Mouse (Mus musculus): ENCODE measurements around the gene Gorasp1. TPM values are rescaled to one million over a fixed set of nuclear protein-coding genes. Genes with fewer than 3 reads are reported as not detected.

Gorasp1 gene
- polyA plus RNA-seq, 1 experiment from 2014 or later = 29.9 TPM

DNA sequence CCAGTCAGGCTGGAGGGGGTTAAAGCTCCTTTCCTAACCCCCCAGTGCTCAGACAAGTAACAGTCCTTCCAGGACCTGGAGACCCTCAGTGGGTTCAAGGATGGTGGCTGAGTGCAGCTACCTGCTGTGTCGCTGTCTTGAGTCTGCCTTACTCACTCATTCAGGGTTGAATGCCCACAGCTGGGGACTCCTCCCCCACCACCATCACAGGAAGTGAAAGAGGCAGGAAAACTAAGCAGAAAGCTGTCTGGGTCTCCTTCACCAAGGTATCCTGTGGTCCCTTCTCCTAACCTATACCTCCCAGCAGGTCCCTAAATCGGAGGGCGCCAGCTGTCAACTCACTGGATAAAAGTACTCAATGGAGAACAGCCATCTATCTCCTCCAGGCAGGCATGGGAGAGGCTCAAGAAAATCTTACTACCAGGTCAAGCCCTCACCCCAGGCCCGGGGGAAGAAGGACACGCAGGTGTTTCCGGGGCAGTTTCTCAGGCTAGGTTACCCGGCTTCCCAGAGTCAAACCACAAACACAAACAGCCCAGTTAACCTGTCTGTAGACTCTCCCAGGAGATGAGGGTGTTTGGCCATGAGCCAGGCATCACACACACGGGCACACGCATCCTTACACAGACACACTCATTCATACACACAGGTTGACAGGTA lies 40.9 kb upstream of the Gorasp1 start:
- WGBS = 56% methylated on average over 9 of the region's 9 CpGs
- H3K27ac ChIP-seq = peak overlapping the region; percentile 42; the same call in 1 of the 2 replicates
- no peak overlapping the region for H3K4me3 ChIP-seq
- H3K36me3 ChIP-seq (replicated peaks) = peaks cover 27% of the 10 kb centered on the region
- peaks cover 69% of the 10 kb centered on the region for H3K4me1 ChIP-seq
- H3K9me3 ChIP-seq = 0 out of 2 replicates have a peak, but pooled peaks cover 3% of the 10 kb centered on the region
- no peak for DNase-seq (ENCODE audit: extremely low spot score, low spot score)
- peaks cover 3% of the 10 kb centered on the region; the same call in 1 of the 2 replicates for H3K27me3 ChIP-seq (ENCODE audit: poor library complexity, severe bottlenecking)

DNA sequence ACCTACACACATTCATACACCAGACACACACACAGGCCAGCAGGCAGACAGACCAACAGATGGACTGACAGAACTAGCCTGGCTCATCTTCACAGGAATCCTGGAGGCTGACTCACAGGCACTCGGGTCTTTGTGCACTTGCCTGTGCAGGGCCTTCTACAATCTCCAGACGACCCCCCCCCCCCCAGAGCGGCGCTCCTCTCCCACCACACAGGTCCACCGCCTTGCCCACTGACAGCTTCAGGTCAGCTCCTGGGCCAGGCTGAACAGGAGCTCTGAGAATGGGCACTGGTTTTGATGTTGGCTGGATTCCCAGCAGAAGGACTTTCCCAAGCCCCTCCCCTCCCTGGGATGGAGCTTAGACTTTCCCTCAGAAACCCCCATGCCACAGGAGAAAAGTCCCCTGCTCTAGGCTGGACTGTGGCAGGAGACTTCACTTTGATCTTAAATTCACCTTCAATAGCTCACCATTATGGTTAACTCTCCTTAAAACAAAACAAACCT lies 40.2 kb upstream of the Gorasp1 start:
- Histone ChIP-seq H3K27ac (peak overlapping the region; percentile 42; the same call in 1 of the 2 replicates), H3K4me3 (no peak overlapping the region), H3K4me1 (peaks cover 62% of the 10 kb centered on the region), H3K9me3 (0 out of 2 replicates have a peak, but pooled peaks cover 3% of the 10 kb centered on the region), H3K27me3 (ENCODE audit: poor library complexity, severe bottlenecking) (peaks cover 3% of the 10 kb centered on the region; the same call in 1 of the 2 replicates), H3K36me3 (replicated peaks) (peaks cover 34% of the 10 kb centered on the region)
- WGBS = 78% methylated on average over 5 of the region's 5 CpGs
- DNase-seq (ENCODE audit: extremely low spot score, low spot score) = no peak

- peaks cover 40% of the 10 kb centered on the region for H3K36me3 ChIP-seq (replicated peaks)
- H3K4me1 ChIP-seq = peaks cover 55% of the 10 kb centered on the region
- no peak for DNase-seq (ENCODE audit: extremely low spot score, low spot score)
- H3K27ac ChIP-seq = peak overlapping the region; percentile 42
- 64% methylated on average over 17 of the region's 17 CpGs for WGBS
- H3K4me3 ChIP-seq = no peak overlapping the region
- no peaks in the 10 kb centered on the region for H3K27me3 ChIP-seq (ENCODE audit: poor library complexity, severe bottlenecking)
- H3K9me3 ChIP-seq = 0 out of 2 replicates have a peak, but pooled peaks cover 3% of the 10 kb centered on the region
These were observed 39.6 kb upstream of the Gorasp1 start for GRCm38 (mm10) chr9:119976704-119977556.

GRCm38 (mm10) chr9:119975286-119975685 lies 37.9 kb upstream of the Gorasp1 start:
- H3K4me1 ChIP-seq = peaks cover 50% of the 10 kb centered on the region
- H3K27me3 ChIP-seq (ENCODE audit: poor library complexity, severe bottlenecking) = no peaks in the 10 kb centered on the region
- no peak overlapping the region for H3K27ac ChIP-seq
- 94% methylated on average over 4 of the region's 4 CpGs for WGBS
- 0 out of 2 replicates have a peak, but pooled peaks cover 3% of the 10 kb centered on the region for H3K9me3 ChIP-seq
- H3K36me3 ChIP-seq (replicated peaks) = peaks cover 51% of the 10 kb centered on the region
- DNase-seq (ENCODE audit: extremely low spot score, low spot score) = no peak
- no peak overlapping the region for H3K4me3 ChIP-seq

DNA sequence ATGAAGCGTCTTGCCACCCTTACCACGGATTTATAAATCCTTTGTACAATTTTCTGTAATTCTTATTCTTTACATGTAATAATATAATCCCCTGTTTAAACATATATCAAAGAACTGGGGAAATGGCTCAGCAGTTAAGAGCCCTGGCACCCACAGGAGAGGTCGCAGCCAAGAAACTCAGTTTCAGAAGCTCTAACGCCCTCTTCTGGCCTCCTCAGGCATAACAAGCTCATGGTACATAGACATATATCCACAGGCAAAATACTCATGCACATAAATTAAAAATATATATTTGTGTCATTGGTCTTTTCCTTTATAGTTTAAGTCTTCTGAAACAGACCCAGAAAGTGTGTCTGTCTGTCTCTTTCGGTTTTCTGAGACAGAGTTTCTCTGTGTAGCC lies 37.2 kb upstream of the Gorasp1 start:
- H3K4me1 ChIP-seq = peaks cover 49% of the 10 kb centered on the region
- no peak overlapping the region for H3K4me3 ChIP-seq
- no peak overlapping the region for H3K27ac ChIP-seq
- H3K27me3 ChIP-seq (ENCODE audit: poor library complexity, severe bottlenecking) = no peaks in the 10 kb centered on the region
- H3K36me3 ChIP-seq (replicated peaks) = peaks cover 51% of the 10 kb centered on the region
- 0 out of 2 replicates have a peak, but pooled peaks cover 3% of the 10 kb centered on the region for H3K9me3 ChIP-seq
- DNase-seq (ENCODE audit: extremely low spot score, low spot score) = no peak
- WGBS = 82% methylated on average over 5 of the region's 5 CpGs

GRCm38 (mm10) chr9:119973869-119974520 lies 36.6 kb upstream of the Gorasp1 start:
- DNase-seq (ENCODE audit: extremely low spot score, low spot score) = no peak
- no peaks in the 10 kb centered on the region for H3K27me3 ChIP-seq (ENCODE audit: poor library complexity, severe bottlenecking)
- WGBS = 90% methylated on average over 27 of the region's 27 CpGs
- H3K36me3 ChIP-seq (replicated peaks) = peaks cover 51% of the 10 kb centered on the region
- no peak overlapping the region for H3K4me3 ChIP-seq
- 0 out of 2 replicates have a peak, but pooled peaks cover 3% of the 10 kb centered on the region for H3K9me3 ChIP-seq
- peaks cover 43% of the 10 kb centered on the region for H3K4me1 ChIP-seq
- H3K27ac ChIP-seq = no peak overlapping the region

DNA sequence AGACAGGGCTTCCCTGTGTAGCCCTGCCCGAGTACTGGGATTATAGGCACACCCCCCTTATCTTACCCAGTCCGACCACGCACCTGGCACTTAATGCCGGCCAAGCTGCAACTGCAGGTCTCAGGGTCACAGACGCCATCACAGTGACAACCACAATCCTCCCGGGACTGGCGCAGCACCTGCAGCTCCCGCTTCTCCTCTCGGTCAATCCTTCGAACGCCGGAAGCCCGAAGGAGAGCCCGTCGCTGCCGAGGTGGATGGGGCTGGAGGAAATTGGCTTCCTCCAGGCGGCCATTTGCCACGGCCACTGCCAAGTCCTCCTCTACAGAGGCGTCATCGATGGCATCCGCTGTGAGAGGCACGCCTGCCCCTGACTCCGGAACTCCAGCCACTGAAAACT lies 35.9 kb upstream of the Gorasp1 start:
- WGBS = 93% methylated on average over 23 of the region's 23 CpGs
- Histone ChIP-seq H3K4me1 (peaks cover 36% of the 10 kb centered on the region), H3K27ac (no peak overlapping the region), H3K36me3 (replicated peaks) (peaks cover 51% of the 10 kb centered on the region), H3K9me3 (0 out of 2 replicates have a peak, but pooled peaks cover 3% of the 10 kb centered on the region), H3K27me3 (ENCODE audit: poor library complexity, severe bottlenecking) (no peaks in the 10 kb centered on the region), H3K4me3 (no peak overlapping the region)
- DNase-seq (ENCODE audit: extremely low spot score, low spot score) = no peak

GRCm38 (mm10) chr9:119972582-119972981 lies 35.2 kb upstream of the Gorasp1 start:
- 94% methylated on average over 12 of the region's 12 CpGs for WGBS
- Histone ChIP-seq H3K36me3 (replicated peaks) (peaks cover 51% of the 10 kb centered on the region), H3K27ac (no peak overlapping the region), H3K9me3 (0 out of 2 replicates have a peak, but pooled peaks cover 3% of the 10 kb centered on the region), H3K4me1 (peaks cover 29% of the 10 kb centered on the region), H3K4me3 (no peak overlapping the region), H3K27me3 (ENCODE audit: poor library complexity, severe bottlenecking) (no peaks in the 10 kb centered on the region)
- no peak for DNase-seq (ENCODE audit: extremely low spot score, low spot score)

DNA sequence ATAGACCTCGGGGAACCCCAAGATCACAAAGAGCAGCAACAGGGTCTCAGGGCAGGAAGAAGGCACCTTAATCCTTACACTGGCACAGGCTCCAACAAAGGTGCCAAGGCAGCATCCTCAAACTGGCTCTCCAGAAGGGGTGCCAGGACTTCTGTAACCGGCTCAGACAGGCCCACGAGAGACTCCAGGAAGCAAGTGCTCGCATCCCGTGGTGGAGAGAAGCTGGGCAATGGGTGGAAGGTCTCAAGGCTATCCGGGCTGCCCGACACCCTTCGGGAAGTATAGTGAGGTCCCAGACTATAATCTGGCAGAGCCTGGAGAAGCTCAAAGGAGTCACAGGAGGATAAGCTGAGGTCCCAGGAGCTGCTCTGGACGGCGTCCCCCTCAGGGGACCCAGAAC lies 34.8 kb upstream of the Gorasp1 start:
- 93% methylated on average over 10 of the region's 10 CpGs for WGBS
- Histone ChIP-seq H3K9me3 (0 out of 2 replicates have a peak, but pooled peaks cover 3% of the 10 kb centered on the region), H3K36me3 (replicated peaks) (peaks cover 51% of the 10 kb centered on the region), H3K27me3 (ENCODE audit: poor library complexity, severe bottlenecking) (no peaks in the 10 kb centered on the region), H3K4me3 (no peak overlapping the region), H3K4me1 (peaks cover 25% of the 10 kb centered on the region), H3K27ac (no peak overlapping the region)
- no peak for DNase-seq (ENCODE audit: extremely low spot score, low spot score)

DNA sequence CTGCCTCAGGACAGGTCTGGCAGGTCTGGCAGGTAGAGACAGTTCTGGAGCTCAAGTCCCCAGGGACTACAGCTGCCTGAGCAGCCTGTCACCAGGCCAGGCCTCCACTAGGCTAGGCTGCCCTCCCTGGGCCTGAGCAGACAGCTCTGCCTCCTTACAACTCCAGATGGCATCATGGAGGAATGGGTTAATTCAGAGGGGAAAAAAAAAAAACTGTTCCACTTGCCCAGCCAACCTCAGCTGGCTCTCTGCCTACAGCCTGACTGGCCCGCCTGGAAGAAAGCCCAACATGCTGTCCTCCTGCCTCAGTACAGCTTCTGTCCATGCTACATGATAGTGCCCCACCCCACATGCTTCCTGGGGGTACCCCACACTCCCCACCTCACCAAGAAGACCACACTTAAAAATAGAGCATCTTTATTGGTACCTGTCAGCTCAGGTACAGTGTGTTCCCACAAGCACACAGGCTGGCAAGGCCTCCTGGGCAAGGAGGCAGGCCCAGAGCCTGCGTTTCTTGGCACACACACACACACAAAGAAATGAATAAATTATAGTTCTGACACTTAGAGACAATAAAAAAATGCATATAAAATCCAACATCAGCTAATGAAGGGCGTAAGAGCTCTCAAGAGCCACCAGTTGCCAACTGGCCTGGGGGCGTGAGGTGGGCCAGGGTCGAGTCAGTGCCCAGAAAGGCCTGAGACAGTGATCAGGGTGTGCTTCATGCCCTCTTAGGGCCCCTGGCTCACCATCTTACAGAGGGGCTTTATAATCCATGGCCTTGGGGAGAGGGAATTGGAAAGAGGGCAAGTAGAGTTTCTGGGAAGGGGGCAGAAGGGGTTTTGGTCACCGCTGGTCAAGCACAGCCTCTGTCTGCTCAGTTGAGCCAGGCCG lies 33.6 kb upstream of the Gorasp1 start:
- Histone ChIP-seq H3K4me1 (peaks cover 18% of the 10 kb centered on the region), H3K4me3 (no peak overlapping the region), H3K36me3 (replicated peaks) (peaks cover 44% of the 10 kb centered on the region), H3K27ac (peak overlapping the region; percentile 44; the same call in 1 of the 2 replicates), H3K27me3 (ENCODE audit: poor library complexity, severe bottlenecking) (no peaks in the 10 kb centered on the region), H3K9me3 (0 out of 2 replicates have a peak, but pooled peaks cover 3% of the 10 kb centered on the region)
- no peak for DNase-seq (ENCODE audit: extremely low spot score, low spot score)
- 91% methylated on average over 7 of the region's 7 CpGs for WGBS

DNA sequence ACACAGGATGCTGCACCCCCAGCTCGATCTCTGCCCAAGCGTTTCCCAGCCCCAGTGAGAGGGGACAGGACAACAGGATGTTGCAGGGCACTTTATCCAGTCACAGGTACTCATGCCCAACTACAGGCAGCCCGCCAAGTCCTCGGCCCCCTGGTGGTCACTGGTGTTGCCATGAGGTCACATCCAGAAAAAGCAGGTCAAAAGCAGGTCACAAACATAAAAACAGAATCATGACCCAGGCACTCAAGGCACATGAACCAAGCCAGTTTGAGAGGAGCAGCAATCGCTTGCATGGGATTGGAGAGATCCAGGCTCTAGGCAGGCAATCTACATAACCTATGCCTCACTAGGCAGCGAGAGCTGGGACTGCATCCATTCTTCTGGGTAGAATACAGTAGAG lies 32.9 kb upstream of the Gorasp1 start:
- WGBS = 46% methylated on average over 6 of the region's 6 CpGs
- peak overlapping the region; percentile 44; the same call in 1 of the 2 replicates for H3K27ac ChIP-seq
- 0 out of 2 replicates have a peak, but pooled peaks cover 3% of the 10 kb centered on the region for H3K9me3 ChIP-seq
- no peaks in the 10 kb centered on the region for H3K27me3 ChIP-seq (ENCODE audit: poor library complexity, severe bottlenecking)
- no peak overlapping the region for H3K4me3 ChIP-seq
- H3K4me1 ChIP-seq = peaks cover 18% of the 10 kb centered on the region
- peak; percentile 32 for DNase-seq (ENCODE audit: extremely low spot score, low spot score)
- H3K36me3 ChIP-seq (replicated peaks) = peaks cover 42% of the 10 kb centered on the region

Measured in forebrain, embryonic 10.5 days (tissue).